Mouse (Mus musculus): Measurements from ENCODE around the gene Syt7. TPM values are rescaled to one million over a fixed set of nuclear protein-coding genes. Genes with fewer than 3 reads are reported as not detected.

The Syt7 gene
- total and polyA plus RNA-seq, 3 experiments = 0.05 to 3.8 TPM; not detected in 1

GRCm38 (mm10) chr19:10375260-10375659 lies 13.6 kb upstream of the Syt7 start:
- no peaks in the 10 kb centered on the region for H3K9me3 ChIP-seq (replicated peaks)
- ATAC-seq (ENCODE audit: extremely low read depth, insufficient number of reproducible peaks, low FRiP score, poor library complexity, severe bottlenecking) (no peak), DNase-seq (ENCODE audit: low spot score) (no peak)
- TF ChIP-seq CTCF (IDR thresholded peaks at IDR 0.05; ENCODE audit: low read depth, low read length) = no peak
- TF ChIP-seq GATA1 (IDR thresholded peaks at IDR 0.05; ENCODE audit: borderline replicate concordance, low read length) = no peak
- TF ChIP-seq POLR2AphosphoS5 (IDR thresholded peaks at IDR 0.05; ENCODE audit: insufficient replicate concordance, low read depth, low read length) = no peak
- no peak for TF ChIP-seq TAL1 (conservative IDR thresholded peaks at IDR 0.05; ENCODE audit: low read depth, low read length)
- TF ChIP-seq GATA2 (IDR thresholded peaks at IDR 0.05; ENCODE audit: borderline replicate concordance, low read depth, low read length) = no peak
- no peaks in the 10 kb centered on the region for H3K36me3 ChIP-seq (replicated peaks)
- H3K4me3 ChIP-seq (ENCODE audit: low read depth, low read length) = no peak overlapping the region
- no peaks in the 10 kb centered on the region for H3K4me1 ChIP-seq (ENCODE audit: insufficient read depth, low read depth, low read length)
- 0 out of 2 replicates have a peak, but pooled peaks cover 2% of the 10 kb centered on the region for H3K27me3 ChIP-seq (ENCODE audit: insufficient read depth, low read length)

DNA sequence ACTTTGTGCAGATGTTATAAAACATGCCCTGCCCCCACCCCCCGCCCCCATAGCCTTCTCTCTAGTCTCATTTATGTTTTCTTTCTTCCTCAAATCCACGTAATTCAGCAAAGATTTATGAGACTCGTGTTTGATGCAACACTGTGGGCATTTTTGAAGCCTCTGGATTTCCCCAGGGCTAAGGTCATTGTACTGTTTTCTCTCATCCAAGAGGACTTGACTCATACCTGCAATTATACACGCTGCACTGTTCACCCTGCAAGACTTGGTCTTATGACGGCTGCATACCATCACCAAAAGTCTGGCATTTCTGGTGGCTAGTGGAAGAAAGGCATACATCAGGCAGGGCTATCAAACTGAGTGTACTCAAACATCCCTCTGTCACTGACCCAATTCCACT lies 8.9 kb upstream of the Syt7 start:
- H3K27me3 ChIP-seq (ENCODE audit: insufficient read depth, low read length) = peaks cover 10% of the 10 kb centered on the region; the same call in 1 of the 2 replicates

GRCm38 (mm10) chr19:10387660-10388059 lies 1.2 kb upstream of the Syt7 start:
- Histone ChIP-seq H3K9me3 (replicated peaks) (peaks cover 9% of the 10 kb centered on the region), H3K4me3 (ENCODE audit: low read depth, low read length) (no peak overlapping the region), H3K27me3 (ENCODE audit: insufficient read depth, low read length) (peaks cover under 1% of the 10 kb centered on the region; the same call in 1 of the 2 replicates), H3K36me3 (replicated peaks) (no peaks in the 10 kb centered on the region), H3K4me1 (ENCODE audit: insufficient read depth, low read depth, low read length) (no peaks in the 10 kb centered on the region)
- DNase-seq (ENCODE audit: low spot score) (no peak), ATAC-seq (ENCODE audit: extremely low read depth, insufficient number of reproducible peaks, low FRiP score, poor library complexity, severe bottlenecking) (no peak)
- TF ChIP-seq GATA2 (IDR thresholded peaks at IDR 0.05; ENCODE audit: borderline replicate concordance, low read depth, low read length) (no peak), POLR2AphosphoS5 (IDR thresholded peaks at IDR 0.05; ENCODE audit: insufficient replicate concordance, low read depth, low read length) (no peak), TAL1 (conservative IDR thresholded peaks at IDR 0.05; ENCODE audit: low read depth, low read length) (no peak), GATA1 (IDR thresholded peaks at IDR 0.05; ENCODE audit: borderline replicate concordance, low read length) (no peak), CTCF (IDR thresholded peaks at IDR 0.05; ENCODE audit: low read depth, low read length) (no peak)

More for the DNA sequence above, 8.9 kb upstream of the Syt7 start:
- no peak for DNase-seq (ENCODE audit: low spot score)
- TF ChIP-seq POLR2AphosphoS5 (IDR thresholded peaks at IDR 0.05; ENCODE audit: insufficient replicate concordance, low read depth, low read length) (no peak), CTCF (IDR thresholded peaks at IDR 0.05; ENCODE audit: low read depth, low read length) (no peak), GATA2 (IDR thresholded peaks at IDR 0.05; ENCODE audit: borderline replicate concordance, low read depth, low read length) (no peak), TAL1 (conservative IDR thresholded peaks at IDR 0.05; ENCODE audit: low read depth, low read length) (no peak), GATA1 (IDR thresholded peaks at IDR 0.05; ENCODE audit: borderline replicate concordance, low read length) (no peak)
- ATAC-seq (ENCODE audit: extremely low read depth, insufficient number of reproducible peaks, low FRiP score, poor library complexity, severe bottlenecking) = no peak
- H3K36me3 ChIP-seq (replicated peaks) = no peaks in the 10 kb centered on the region
- no peak overlapping the region for H3K4me3 ChIP-seq (ENCODE audit: low read depth, low read length)
- no peaks in the 10 kb centered on the region for H3K4me1 ChIP-seq (ENCODE audit: insufficient read depth, low read depth, low read length)
- H3K9me3 ChIP-seq (replicated peaks) = no peaks in the 10 kb centered on the region

DNA sequence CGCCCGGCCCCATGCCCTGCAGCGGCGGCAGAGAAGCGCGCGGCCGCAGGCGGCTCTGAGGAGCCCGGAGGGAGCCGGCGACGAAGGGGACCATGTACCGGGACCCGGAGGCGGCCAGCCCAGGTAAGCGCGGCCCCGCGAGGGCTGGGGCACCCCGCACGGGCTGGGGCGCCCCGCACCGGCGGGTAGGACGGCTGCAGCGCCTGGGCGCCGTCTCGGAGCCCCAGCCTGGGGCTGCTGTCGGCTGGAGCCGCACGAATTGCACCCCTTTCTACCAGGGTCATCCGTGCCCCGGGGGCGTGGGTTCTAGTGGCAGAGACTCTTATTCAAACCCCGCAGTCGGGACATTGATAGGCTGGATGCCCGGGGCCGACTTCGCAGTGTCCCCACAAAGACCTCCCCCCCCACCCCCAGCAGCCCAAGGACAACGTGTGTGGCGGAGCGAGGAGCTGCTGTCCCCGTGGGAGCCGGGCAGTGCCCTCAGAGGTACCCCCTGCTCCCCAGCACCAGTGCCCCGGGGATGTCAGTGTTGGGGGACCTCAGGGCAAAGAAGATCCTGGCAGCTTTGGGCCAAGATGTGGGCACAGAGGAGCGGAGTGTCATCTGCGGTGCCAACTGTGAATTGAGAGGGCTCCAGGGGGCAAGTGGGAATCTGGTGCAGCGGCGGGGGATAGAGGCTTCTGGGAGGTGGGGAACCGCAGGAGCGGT lies 655 bp downstream of the Syt7 start:
- Histone ChIP-seq H3K4me1 (ENCODE audit: insufficient read depth, low read depth, low read length) (no peaks in the 10 kb centered on the region), H3K36me3 (replicated peaks) (no peaks in the 10 kb centered on the region), H3K27me3 (ENCODE audit: insufficient read depth, low read length) (peaks cover 2% of the 10 kb centered on the region; the same call in 1 of the 2 replicates), H3K9me3 (replicated peaks) (peaks cover 9% of the 10 kb centered on the region), H3K4me3 (ENCODE audit: low read depth, low read length) (no peak overlapping the region)
- DNase-seq (ENCODE audit: low spot score) (no peak), ATAC-seq (ENCODE audit: extremely low read depth, insufficient number of reproducible peaks, low FRiP score, poor library complexity, severe bottlenecking) (no peak)
- TF ChIP-seq POLR2AphosphoS5 (IDR thresholded peaks at IDR 0.05; ENCODE audit: insufficient replicate concordance, low read depth, low read length) = no peak
- TF ChIP-seq GATA2 (IDR thresholded peaks at IDR 0.05; ENCODE audit: borderline replicate concordance, low read depth, low read length) = no peak
- TF ChIP-seq TAL1 (conservative IDR thresholded peaks at IDR 0.05; ENCODE audit: low read depth, low read length) = no peak
- no peak for TF ChIP-seq GATA1 (IDR thresholded peaks at IDR 0.05; ENCODE audit: borderline replicate concordance, low read length)
- TF ChIP-seq CTCF (IDR thresholded peaks at IDR 0.05; ENCODE audit: low read depth, low read length) = no peak

GRCm38 (mm10) chr19:10390099-10390680 lies 1.3 kb downstream of the Syt7 start:
- Histone ChIP-seq H3K4me1 (ENCODE audit: insufficient read depth, low read depth, low read length) (no peaks in the 10 kb centered on the region), H3K9me3 (replicated peaks) (peaks cover 9% of the 10 kb centered on the region), H3K36me3 (replicated peaks) (no peaks in the 10 kb centered on the region), H3K27me3 (ENCODE audit: insufficient read depth, low read length) (peaks cover 2% of the 10 kb centered on the region; the same call in 1 of the 2 replicates), H3K4me3 (ENCODE audit: low read depth, low read length) (no peak overlapping the region)
- TF ChIP-seq TAL1 (conservative IDR thresholded peaks at IDR 0.05; ENCODE audit: low read depth, low read length) (no peak), GATA2 (IDR thresholded peaks at IDR 0.05; ENCODE audit: borderline replicate concordance, low read depth, low read length) (no peak), CTCF (IDR thresholded peaks at IDR 0.05; ENCODE audit: low read depth, low read length) (no peak), GATA1 (IDR thresholded peaks at IDR 0.05; ENCODE audit: borderline replicate concordance, low read length) (no peak), POLR2AphosphoS5 (IDR thresholded peaks at IDR 0.05; ENCODE audit: insufficient replicate concordance, low read depth, low read length) (no peak)
- ATAC-seq (ENCODE audit: extremely low read depth, insufficient number of reproducible peaks, low FRiP score, poor library complexity, severe bottlenecking) (no peak), DNase-seq (ENCODE audit: low spot score) (no peak)

DNA sequence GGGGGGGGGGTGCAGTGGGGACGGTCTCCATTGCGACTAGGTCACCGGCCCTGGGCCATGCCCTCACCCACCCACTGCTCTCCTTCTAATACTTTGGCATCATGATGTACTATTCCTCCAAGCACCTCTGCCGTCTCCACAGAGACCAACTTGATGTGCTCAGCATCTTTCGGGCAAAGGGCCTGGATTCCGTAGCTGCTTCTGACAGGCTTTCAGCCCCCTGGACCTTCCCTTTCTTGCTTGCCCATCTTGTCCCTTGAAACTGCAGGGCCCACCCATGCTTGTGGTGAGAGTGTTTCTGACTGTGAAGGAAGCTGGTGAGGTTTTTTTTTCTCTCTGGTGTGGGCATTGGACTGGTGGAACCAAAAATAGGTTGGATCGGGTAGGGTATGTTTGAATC lies 2.1 kb downstream of the Syt7 start:
- Histone ChIP-seq H3K4me1 (ENCODE audit: insufficient read depth, low read depth, low read length) (no peaks in the 10 kb centered on the region), H3K27me3 (ENCODE audit: insufficient read depth, low read length) (peaks cover 2% of the 10 kb centered on the region; the same call in 1 of the 2 replicates), H3K36me3 (replicated peaks) (no peaks in the 10 kb centered on the region), H3K9me3 (replicated peaks) (peaks cover 9% of the 10 kb centered on the region), H3K4me3 (ENCODE audit: low read depth, low read length) (no peak overlapping the region)
- TF ChIP-seq POLR2AphosphoS5 (IDR thresholded peaks at IDR 0.05; ENCODE audit: insufficient replicate concordance, low read depth, low read length) (no peak), CTCF (IDR thresholded peaks at IDR 0.05; ENCODE audit: low read depth, low read length) (no peak), TAL1 (conservative IDR thresholded peaks at IDR 0.05; ENCODE audit: low read depth, low read length) (no peak), GATA1 (IDR thresholded peaks at IDR 0.05; ENCODE audit: borderline replicate concordance, low read length) (no peak), GATA2 (IDR thresholded peaks at IDR 0.05; ENCODE audit: borderline replicate concordance, low read depth, low read length) (no peak)
- DNase-seq (ENCODE audit: low spot score) = no peak
- ATAC-seq (ENCODE audit: extremely low read depth, insufficient number of reproducible peaks, low FRiP score, poor library complexity, severe bottlenecking) = no peak

All from G1E (cell line).